Mouse (Mus musculus) kidney, postnatal 36 days (tissue): Measurements from ENCODE around the gene Tspan13.
A peak's percentile ranks its signal among the peaks of the same experiment; 100 is the strongest.

Source experiments
- DNase-seq, 2 experiments: peaks; one replicate each; pipeline ENCODE4 v3.0.0; 2021 to 2022; ENCODE audit warnings: mixed read lengths in 2 of 2

Tspan13 gene

DNA sequence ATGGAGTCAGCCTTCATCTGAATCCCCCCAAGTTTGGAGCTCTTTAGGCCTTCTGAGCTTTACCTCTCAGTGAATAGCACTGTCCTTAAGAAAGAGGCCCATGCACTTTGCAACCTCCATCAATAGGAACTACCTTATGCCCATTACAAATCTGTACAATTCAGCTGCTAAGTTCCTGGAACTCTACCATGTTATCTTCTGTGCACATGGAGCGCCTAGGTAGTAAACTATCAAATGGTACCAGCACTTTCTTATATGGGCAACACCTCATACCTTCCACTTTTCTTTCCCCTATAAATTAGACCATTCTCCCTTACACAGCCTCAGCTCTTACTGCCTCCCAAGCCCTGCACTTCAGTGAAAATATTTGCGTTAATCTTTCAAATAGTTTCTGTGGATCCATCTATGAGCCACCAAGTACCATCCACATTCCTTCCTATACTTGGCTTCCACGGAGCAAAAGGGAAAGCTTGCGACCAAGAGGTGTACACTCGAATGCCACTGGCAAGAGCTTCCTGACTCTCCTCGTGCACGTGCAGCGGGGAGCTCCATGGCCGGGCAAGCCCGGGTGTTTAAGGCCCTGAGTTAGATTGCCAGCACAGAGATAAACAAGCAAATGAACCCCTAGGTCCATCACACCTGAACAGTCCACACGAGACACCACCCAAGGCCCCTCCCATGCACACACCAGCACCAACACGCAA, 11.5 kb downstream of the Tspan13 start:
- DNase-seq = no peak

DNA sequence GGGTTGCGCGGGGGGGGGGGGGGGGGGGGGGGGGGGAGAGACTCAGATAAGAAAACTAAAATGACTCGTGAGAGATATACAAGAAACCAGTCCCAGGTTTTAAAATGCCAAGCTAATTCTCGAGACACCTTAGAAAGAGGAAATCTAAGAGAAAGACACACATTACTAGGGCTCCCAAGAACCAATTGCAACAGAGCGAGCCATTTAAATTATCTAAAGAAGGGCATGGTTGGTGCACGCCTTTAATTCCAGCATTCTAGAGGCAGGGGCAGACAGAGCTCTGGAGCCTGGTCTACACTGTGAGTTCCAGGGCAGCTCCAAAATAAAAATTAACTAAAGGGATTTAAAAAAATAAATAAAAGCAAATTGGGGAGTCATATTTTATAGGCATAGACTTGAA, 12.6 kb downstream of the Tspan13 start:
- no peak for DNase-seq

GRCm38 (mm10) chr12:36028968-36029645, 13.2 kb downstream of the Tspan13 start:
- no peak for DNase-seq

GRCm38 (mm10) chr12:36027171-36027570, 15.1 kb downstream of the Tspan13 start:
- no peak for DNase-seq

DNA sequence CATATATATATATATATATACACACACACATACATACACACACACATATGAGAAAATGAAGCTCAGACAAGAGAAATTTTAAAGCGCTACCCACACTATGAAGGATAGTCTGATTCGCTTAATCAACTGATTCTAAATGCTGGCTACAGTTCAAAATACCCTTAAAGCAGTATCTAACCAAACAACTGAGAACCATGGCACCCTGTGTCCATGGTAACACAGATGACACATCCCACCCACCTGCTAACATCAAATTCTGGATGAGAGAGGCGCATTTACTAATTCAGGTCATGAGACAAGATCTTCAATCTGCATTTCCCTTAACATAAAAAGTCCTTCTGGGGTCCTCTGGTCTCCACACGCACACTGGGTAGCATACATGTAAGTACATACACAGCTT, 16.2 kb downstream of the Tspan13 start:
- no peak for DNase-seq

- DNase-seq = no peak
Observed at GRCm38 (mm10) chr12:36020710-36021109, 21.6 kb downstream of the Tspan13 start.

DNA sequence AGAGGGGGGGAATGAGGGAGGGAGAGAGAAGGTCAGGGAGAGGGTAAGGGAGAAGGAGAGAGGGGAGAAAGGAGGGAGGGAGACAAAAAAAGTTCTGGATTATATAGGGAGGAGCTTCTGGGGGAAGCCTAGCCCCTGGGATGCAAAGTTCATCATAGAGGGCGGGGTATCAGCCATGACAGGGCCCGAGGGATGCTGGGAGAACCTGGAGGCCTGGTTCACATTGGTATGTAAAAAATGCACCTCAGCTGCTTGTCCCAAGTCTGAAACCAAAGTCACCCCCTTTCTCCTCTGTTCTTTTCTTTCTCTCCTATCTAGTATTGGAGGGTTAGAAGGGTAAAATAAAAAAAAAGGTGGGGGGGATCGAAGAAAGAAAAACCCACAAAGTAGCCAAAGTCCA, 22.2 kb downstream of the Tspan13 start:
- no peak for DNase-seq

- DNase-seq = no peak
Observed at GRCm38 (mm10) chr12:36019572-36019971, 22.7 kb downstream of the Tspan13 start.

- DNase-seq = no peak
Observed at GRCm38 (mm10) chr12:36017791-36018190, 24.5 kb downstream of the Tspan13 start.

- no peak for DNase-seq
Observed at GRCm38 (mm10) chr12:36013216-36013910, 28.9 kb downstream of the Tspan13 start.

GRCm38 (mm10) chr12:36008364-36009047, 33.8 kb downstream of the Tspan13 start:
- DNase-seq = no peak

DNA sequence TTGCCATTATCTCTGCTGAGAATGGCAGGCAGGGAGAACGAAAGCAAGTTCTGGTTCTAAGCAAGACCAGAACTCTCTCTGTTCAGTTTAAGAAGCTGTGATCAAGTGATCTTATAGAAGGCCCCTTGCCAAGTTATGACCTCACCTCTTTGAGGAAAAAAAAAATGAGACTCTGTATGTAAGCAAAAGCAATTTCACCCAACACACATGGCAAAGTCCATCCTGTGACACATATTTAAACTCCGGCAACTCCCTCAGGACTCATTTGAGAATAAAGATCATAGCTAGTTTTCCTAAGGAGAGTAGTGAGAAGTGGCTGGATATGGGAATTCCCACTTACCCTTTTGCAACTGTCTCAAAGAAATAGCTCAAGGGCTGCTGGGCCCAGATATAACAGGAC, 34.7 kb downstream of the Tspan13 start:
- no peak for DNase-seq

GRCm38 (mm10) chr12:36004714-36005113, 37.6 kb downstream of the Tspan13 start:
- DNase-seq = peak; percentile 12 to 20

- peak; percentile 35 to 44 for DNase-seq
Observed at GRCm38 (mm10) chr12:35995799-35996198, 46.5 kb downstream of the Tspan13 start.

- DNase-seq = no peak
Observed at GRCm38 (mm10) chr12:35994098-35994497, 48.2 kb downstream of the Tspan13 start.

DNA sequence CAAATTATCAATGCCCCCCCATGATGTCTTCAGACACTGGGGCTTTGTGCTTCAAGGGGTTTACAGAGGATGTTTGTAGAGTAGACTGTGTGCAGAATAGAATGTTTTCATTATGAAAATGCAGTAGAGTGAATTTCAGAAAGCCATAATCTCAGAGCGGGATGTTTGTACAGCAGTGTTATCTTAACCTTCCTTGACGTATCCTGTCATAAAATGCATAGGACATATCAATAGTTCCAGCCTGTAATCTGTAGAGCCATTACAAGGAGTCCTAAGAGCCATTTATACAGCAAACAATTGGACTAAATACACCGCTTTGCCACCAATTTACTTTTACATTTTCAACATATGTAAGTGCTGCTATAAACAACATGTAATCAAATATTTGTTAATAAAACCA, 48.7 kb downstream of the Tspan13 start:
- DNase-seq = no peak

DNA sequence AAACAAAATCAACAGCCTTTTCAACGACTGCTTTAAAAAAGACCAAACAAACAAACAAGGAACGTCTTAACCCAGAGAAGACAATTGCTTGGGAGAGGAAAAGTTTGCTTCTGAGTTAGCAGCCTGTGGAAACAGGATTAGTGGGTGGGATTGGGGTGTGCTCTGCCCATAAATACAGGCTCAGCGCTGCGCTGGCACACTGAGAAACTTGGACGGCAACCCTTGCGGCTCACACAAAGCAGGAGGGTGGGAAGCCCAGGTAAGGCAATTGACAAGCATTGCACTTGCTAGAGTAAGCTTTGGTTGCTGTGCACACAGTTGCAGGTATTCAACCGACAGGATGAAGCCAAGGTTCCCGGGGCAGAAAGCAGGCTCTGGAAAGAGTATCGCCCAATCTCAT, 49.6 kb downstream of the Tspan13 start, which contains the start of gene Agr2:
TSS of gene Agr2 (plus strand) at position 197 of the 400 bp plus-strand sequence.
- no peak for DNase-seq

GRCm38 (mm10) chr12:35984743-35985142, 57.6 kb downstream of the Tspan13 start:
- DNase-seq = no peak

- DNase-seq = no peak
Observed at GRCm38 (mm10) chr12:35983472-35983871, 58.8 kb downstream of the Tspan13 start.

DNA sequence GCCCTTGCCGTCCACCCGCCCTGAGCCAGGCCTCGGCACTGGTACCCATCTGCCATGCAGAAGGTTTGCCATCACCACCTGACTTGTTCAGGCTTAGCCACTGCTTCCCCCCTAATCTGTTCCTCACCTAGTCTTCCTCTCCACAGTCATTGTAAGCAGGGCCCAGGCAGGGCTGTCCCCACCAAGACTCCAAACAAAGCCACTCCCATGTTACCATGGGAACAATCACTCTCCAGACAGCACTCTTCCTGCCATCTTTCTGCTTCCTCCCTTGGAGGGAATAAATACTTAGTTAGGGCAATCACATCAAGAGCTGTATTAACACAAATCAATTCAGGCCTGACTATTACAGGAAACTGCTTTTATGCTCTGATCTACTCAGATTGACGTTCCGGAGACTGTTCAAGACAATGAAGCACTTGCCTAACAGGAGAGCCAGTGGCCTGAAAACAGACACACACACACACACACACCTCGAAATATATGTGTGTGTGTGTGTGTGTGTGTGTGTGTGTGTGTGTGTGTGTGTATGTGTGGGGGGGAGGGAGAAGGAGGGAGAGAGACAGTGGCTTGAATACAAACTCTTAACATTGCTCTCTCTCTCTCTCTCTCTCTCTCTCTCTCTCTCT, 60.5 kb downstream of the Tspan13 start:
- peak in 1 of 2 experiments; percentile 46 for DNase-seq

DNA sequence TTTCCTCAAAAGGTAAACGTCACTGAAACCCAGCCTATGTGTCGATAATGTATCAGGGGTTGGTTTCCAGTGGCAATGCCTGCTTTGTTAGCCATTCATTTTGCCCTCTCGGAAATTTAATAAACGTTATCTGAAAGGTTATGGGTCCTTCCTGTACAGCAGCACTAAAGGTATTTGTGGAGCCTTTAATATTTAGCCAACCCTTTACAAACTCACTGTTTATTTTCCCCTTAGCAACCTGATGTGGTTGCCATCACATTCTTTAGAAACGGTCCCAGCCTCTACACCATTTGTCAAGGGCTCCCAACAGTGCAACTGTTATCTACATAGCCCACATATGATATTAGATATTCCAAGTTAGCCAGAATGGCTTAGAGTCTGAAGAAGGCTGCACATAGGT, 62.7 kb downstream of the Tspan13 start:
- DNase-seq = no peak

DNA sequence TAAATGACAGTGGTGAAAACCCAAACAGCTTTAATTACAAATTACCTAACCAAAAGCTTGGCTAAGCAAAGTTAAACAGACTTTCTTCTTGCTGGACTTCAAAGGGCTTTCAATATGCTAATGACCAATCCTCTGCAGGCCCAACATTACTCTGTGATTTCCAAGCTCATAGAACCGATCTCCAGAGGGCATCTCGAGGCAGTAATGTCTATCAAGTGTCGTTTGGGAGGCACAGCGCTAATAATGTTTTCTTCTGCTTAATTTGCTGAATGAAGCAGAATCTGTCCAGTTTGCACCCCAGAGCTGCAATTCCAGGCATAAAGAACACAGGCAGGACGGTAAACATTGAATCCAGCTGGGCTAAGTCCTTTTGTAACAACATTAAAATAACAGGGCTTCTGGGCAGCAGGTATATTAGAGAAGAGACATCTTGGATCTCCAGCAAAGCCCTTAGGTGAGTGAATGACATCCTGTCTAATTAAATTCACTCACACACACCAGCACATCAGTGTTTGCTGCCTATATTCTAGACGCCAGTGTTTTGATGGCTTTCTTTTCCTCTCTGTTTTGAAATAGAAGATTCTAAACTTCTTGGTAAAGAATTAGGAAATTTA, 64.6 kb downstream of the Tspan13 start:
- DNase-seq = no peak
